Mouse (Mus musculus): Measurements from ENCODE around the gene Trat1.

DNA sequence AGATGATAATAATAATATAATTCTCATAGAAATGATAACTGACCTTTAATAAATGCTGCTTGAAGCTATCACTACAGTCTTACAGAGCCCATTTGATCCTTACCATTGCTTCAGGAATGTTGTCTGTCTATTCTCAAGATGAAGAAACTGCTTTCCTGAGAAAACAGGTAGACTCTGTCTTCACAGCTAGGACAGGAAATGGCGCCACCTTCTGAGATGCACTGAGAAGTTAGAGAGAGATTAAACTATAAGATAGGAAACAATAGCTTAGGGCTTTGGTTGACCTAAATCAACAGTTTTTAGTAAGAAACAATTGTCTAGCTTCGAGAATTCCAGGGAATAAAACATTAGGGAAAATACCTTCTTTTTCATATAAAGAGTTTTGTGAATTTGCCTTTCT is 37.6 kb upstream of the Trat1 start:
- no peak for TF ChIP-seq FLI1 (IDR thresholded peaks at IDR 0.05; ENCODE audit: low read length)
- TF ChIP-seq GATA1 (IDR thresholded peaks at IDR 0.05; ENCODE audit: borderline replicate concordance, low read length) = no peak

All from megakaryocyte, embryonic 14.5 days (primary cell).